Mouse (Mus musculus) lung, postnatal 0 days (tissue): ENCODE data around the gene Tmem117.

Source experiments
- CTCF ChIP-seq: IDR thresholded peaks from 2 replicates; pipeline ENCODE4 v1.5.1; 2016; ENCODE audit warnings: antibody characterized with exemption, mild to moderate bottlenecking
- EP300 ChIP-seq: IDR thresholded peaks from 2 replicates; pipeline ENCODE4 v1.6.1; 2016; ENCODE audit warnings: antibody characterized with exemption, mild to moderate bottlenecking, control low read depth

GRCm38 (mm10) chr15:94956697-94957096 is 327.7 kb downstream of the Tmem117 start:
- TF ChIP-seq CTCF = no peak
- TF ChIP-seq EP300 = no peak
